Mouse (Mus musculus) adrenal gland, adult 18-20 months (tissue): ENCODE measurements at regions not wholly inside any gene's neighbourhood (a gene's known extent, or its start where the extent isn't known, plus 50 kb on each side); places are given as distances from the start of the nearest gene placed in this dataset.

ENCODE experiments used
- DNase-seq, 2 experiments: peaks; one replicate each; pipeline ENCODE4 v3.0.0; 2021 to 2022; ENCODE audit warnings: low spot score in 2 of 2

GRCm38 (mm10) chr13:110967626-110968506, 286.9 kb upstream of the Actbl2 start:
- DNase-seq = peak; percentile 20 to 38

GRCm38 (mm10) chr13:110968507-110968905, 286.3 kb upstream of the Actbl2 start:
- no peak for DNase-seq

GRCm38 (mm10) chr13:110977379-110977778, 277.4 kb upstream of the Actbl2 start:
- DNase-seq = no peak

- DNase-seq = no peak
Observed at GRCm38 (mm10) chr13:110978022-110978421, 276.8 kb upstream of the Actbl2 start.

GRCm38 (mm10) chr13:110990677-110991076, 264.1 kb upstream of the Actbl2 start:
- no peak for DNase-seq

GRCm38 (mm10) chr13:110991121-110991520, 263.7 kb upstream of the Actbl2 start:
- DNase-seq = no peak

GRCm38 (mm10) chr13:110994596-110994995, 260.2 kb upstream of the Actbl2 start:
- no peak for DNase-seq

GRCm38 (mm10) chr13:111002670-111003069, 252.1 kb upstream of the Actbl2 start:
- DNase-seq = no peak

GRCm38 (mm10) chr13:111014142-111014541, 240.7 kb upstream of the Actbl2 start:
- DNase-seq = no peak

- no peak for DNase-seq
Observed at GRCm38 (mm10) chr13:111030111-111030510, 224.7 kb upstream of the Actbl2 start.

- no peak for DNase-seq
Observed at GRCm38 (mm10) chr13:111031633-111032032, 223.2 kb upstream of the Actbl2 start.

- no peak for DNase-seq
Observed at GRCm38 (mm10) chr13:111043637-111044036, 211.2 kb upstream of the Actbl2 start.

- DNase-seq = no peak
Observed at GRCm38 (mm10) chr13:111044328-111045002, 210.3 kb upstream of the Actbl2 start.

GRCm38 (mm10) chr13:111050097-111050496, 204.7 kb upstream of the Actbl2 start:
- DNase-seq = no peak

- DNase-seq = no peak
Observed at GRCm38 (mm10) chr13:111055817-111056216, 199.0 kb upstream of the Actbl2 start.

GRCm38 (mm10) chr13:111087753-111088152, 167.1 kb upstream of the Actbl2 start:
- DNase-seq = no peak

GRCm38 (mm10) chr13:111096071-111096470, 158.7 kb upstream of the Actbl2 start:
- DNase-seq = no peak

- no peak for DNase-seq
Observed at GRCm38 (mm10) chr13:111097336-111097735, 157.5 kb upstream of the Actbl2 start.

GRCm38 (mm10) chr13:111098738-111099137, 156.1 kb upstream of the Actbl2 start:
- DNase-seq = no peak

GRCm38 (mm10) chr13:111099252-111099651, 155.6 kb upstream of the Actbl2 start:
- DNase-seq = no peak

- no peak for DNase-seq
Observed at GRCm38 (mm10) chr13:111100448-111100847, 154.4 kb upstream of the Actbl2 start.

- no peak for DNase-seq
Observed at GRCm38 (mm10) chr13:111104567-111105219, 150.1 kb upstream of the Actbl2 start.
